Comparison of ENCODE assay signal across 17 mouse cellular contexts in the genomic region with DNA sequence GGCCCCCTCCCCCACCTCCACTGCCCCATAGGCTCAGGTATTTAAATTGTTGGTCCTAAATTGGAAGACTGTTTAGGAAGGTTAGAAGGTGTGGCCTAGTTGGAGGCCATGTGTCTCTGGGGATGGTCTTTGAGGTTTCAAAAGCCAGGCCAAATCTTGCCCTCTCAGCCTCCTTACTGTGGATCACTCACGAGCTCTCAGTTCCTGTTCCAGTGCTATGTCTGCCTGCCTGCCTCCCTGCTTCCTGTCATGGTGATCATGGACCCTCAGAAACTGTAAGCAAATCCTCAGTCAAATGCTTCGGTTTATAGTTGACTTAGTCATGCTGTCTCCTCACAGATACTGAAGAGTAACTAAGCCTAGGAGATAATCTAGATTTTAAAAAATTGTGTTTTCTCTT.
"Had no signal": no experiment of that assay in that cellular context is flagged by ENCODE, and none has a peak within 500 bp of the region (broad histone marks: within the 10 kb centered on the region; RNA-seq: fewer than 3 reads in every experiment).

No protein-coding gene starts in this region.

- ATAC-seq: liver, postnatal 0 days; midbrain, embryonic 13.5 days; midbrain, embryonic 15.5 days had no signal

- H3K9me3 ChIP-seq: liver, embryonic 13.5 days; liver, embryonic 15.5 days; megakaryocyte, embryonic 14.5 days; midbrain, embryonic 13.5 days; midbrain, embryonic 15.5 days; neural tube, embryonic 12.5 days had no signal

- H3K9ac ChIP-seq: liver, embryonic 13.5 days; liver, embryonic 15.5 days; liver, postnatal 0 days; lung, embryonic 14.5 days; midbrain, embryonic 13.5 days; midbrain, embryonic 15.5 days; neural tube, embryonic 12.5 days had no signal

- H3K36me3 ChIP-seq: liver, embryonic 13.5 days; liver, embryonic 15.5 days; midbrain, embryonic 13.5 days; midbrain, embryonic 15.5 days; neural tube, embryonic 12.5 days had no signal

- H3K27ac ChIP-seq: liver, embryonic 13.5 days; liver, embryonic 15.5 days; midbrain, embryonic 13.5 days; midbrain, embryonic 15.5 days; neural tube, embryonic 12.5 days had no signal

- H3K4me3 ChIP-seq: liver, embryonic 13.5 days; liver, embryonic 15.5 days; megakaryocyte, embryonic 14.5 days; midbrain, embryonic 13.5 days; midbrain, embryonic 15.5 days; neural tube, embryonic 12.5 days had no signal

- H3K4me1 ChIP-seq: liver, embryonic 13.5 days; liver, embryonic 15.5 days; midbrain, embryonic 13.5 days; midbrain, embryonic 15.5 days; neural tube, embryonic 12.5 days had no signal

- H3K27me3 ChIP-seq: liver, embryonic 13.5 days; liver, embryonic 15.5 days; megakaryocyte, embryonic 14.5 days; midbrain, embryonic 13.5 days; midbrain, embryonic 15.5 days; neural tube, embryonic 12.5 days had no signal

- H3K4me2 ChIP-seq: liver, embryonic 11.5 days; liver, embryonic 13.5 days; liver, embryonic 15.5 days; lung, embryonic 14.5 days; midbrain, embryonic 11.5 days; midbrain, embryonic 13.5 days; midbrain, embryonic 15.5 days; neural tube, embryonic 12.5 days had no signal

- DNase-seq: liver, embryonic 13.5 days; liver, postnatal 0 days; lung, embryonic 14.5 days; lung, postnatal 4 days; right cerebral cortex, postnatal 25 days; right cerebral cortex, postnatal 4 days; spleen, adult 18-20 months; thymus, adult 18-20 months; thymus, postnatal 14 days; thymus, postnatal 4 days had no signal
